Mouse (Mus musculus) gonadal fat pad, adult 2 months (tissue): Measurements from ENCODE around the gene Mtfr1l. TPM values are rescaled to one million over a fixed set of nuclear protein-coding genes. Genes with fewer than 3 reads are reported as not detected.
"Not testable (repeated sequence)": the region's sequence is repeated elsewhere in the genome, so short reads cannot be mapped to it uniquely, and the experiment has no call there.

Source experiments
- DNase-seq: peaks from one replicate; pipeline ENCODE4 v3.0.0-alpha.2; 2012; ENCODE audit warnings: low read depth
- polyA plus RNA-seq: library from polyadenylated mRNA; depleted of rRNA; stranded (reverse); fragments of >200 nt; gene quantifications from 2 replicates; pipeline ENCODE4 v1.2.3, GENCODE M21; 2012

Mtfr1l gene
- polyA plus RNA-seq, 1 experiment = 153 TPM

DNA sequence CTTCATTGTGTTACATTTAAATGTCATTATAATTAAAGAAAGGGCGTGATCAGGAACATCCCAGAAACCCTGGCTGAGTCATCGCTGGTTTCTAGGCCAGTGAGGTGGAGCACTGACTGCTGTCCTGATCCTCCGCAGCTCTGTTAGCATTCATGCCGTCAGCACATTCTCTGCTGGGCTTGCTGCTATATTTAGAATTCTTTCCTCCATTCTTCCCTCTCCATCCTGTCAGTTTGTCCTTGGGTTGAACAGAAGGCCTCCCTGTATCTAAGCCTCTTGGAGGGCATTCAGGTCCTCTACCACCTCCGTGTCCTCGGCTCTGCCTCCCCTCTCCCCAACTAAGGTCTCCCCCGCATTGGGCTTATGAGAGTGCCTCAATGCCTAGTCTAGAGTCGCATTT lies 18.2 kb downstream of the Mtfr1l start:
- DNase-seq = no peak

DNA sequence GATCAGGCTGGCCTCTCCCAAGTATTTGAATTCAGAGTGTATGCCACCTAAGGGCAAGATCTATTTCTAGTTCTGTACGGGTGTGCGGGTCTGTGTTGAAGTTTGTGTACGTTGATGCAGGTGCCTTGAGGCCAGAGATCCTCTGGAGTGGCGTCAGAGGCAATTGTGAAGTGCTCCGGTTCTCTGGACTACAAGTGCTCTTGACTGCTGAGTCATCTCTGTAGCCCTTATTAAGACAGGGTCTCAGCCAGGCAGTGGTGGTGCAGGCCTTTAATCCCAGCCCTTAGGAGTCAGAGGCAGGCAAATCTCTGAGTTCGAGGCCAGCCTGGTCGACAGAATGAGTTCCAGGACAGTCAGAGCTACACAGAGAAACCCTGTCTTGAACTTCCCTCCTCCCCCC lies 19.6 kb downstream of the Mtfr1l start:
- DNase-seq = no peak

DNA sequence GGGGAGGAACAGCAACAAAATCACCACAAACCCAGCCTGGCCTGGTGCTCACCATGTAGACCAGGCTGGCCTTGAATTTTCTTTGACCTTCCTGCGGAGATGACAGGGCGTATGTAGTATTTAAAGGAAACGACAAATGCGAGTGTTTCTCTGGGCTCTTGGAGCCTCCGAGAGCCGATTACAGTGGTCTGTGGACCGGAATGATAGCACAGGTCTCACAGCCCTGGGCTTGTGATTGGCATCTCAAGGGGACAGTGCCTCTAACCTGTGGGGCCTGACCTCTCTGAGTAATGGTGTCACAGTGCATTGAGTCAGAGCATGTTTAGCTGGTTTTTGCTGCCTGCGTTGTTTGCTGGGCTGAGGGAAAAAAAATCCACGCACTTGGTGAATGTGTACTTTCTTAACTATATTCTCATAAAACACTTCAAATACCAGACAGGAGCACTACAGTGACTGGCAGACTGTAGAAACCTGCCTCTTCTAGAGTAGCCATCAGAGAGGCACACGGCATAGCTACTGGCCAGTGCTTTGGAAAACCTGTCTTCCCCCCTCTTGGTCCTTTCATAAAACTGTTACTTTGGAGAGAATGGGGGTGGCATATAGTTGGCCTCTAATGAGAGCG lies 20.8 kb downstream of the Mtfr1l start:
- no peak for DNase-seq

DNA sequence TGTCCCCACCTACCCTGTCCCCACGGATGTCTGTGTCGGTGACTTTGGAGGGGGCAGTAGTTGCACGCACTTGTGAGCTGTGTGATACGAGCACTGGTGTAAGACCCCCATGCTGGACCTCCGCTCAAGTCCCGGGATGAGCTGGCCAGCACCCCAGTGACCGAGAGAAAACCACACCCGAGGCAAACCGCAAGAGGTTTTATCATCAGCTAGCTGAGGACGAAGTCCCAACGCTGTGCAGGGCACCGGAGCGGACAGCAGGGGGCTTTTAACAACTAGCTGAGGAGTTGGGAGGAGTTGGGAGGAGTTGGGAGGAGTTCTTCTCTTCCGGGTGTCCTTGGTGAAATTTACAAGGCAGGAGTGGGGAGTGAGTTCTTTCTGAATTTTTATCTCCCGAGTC lies 22.4 kb downstream of the Mtfr1l start:
- DNase-seq = no peak

DNA sequence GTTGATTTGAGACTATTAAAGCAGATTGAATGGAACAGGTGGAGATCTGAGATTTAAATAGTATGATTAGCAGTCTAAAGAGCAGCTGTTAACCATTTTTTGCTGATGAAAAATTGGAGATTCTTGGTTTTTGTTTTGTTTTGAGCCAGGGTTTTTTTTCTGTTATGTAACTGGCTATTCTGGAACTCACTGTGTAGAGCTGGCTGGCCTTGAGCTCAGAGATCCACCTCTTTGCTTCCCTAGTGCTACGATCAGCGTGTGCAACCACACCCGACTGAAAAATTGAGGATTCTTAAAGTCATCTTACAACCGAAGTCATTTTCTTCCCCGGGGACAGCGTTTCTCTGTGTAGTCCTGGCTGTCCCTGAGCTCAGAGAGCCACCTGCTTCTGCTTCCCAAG lies 23.5 kb downstream of the Mtfr1l start:
- DNase-seq = no peak

DNA sequence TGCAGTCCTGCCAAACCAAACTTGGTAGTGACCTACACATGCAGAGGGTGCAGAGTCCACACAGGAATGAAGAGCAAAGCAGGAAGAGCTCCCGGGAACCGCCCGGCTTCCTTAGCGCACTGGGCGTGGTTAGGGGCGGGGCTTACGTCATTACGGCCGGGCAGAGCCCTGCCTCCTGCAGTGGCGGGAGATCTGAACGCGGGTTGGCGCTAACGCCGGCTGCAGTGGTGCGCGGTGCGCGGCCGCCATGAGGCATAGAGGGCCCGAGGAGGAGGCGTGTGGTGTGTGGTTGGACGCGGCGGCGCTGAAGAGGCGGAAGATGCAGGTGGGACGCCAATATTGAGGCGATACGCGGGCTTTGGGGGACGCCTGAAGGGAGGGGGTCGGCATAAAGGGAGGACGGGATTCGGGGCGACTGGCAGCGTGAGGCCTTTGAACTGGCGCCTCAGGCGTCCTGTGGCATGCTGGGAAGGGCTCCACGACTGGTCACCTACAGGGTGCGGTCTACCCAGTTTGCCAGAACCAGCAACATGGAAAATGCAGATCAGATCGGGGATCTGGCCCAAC lies 24.3 kb downstream of the Mtfr1l start, which contains the start of gene Aunip:
Gene Aunip, plus strand, starts transcription at position 155 of the 567 bp plus-strand sequence.
- DNase-seq = no peak

DNA sequence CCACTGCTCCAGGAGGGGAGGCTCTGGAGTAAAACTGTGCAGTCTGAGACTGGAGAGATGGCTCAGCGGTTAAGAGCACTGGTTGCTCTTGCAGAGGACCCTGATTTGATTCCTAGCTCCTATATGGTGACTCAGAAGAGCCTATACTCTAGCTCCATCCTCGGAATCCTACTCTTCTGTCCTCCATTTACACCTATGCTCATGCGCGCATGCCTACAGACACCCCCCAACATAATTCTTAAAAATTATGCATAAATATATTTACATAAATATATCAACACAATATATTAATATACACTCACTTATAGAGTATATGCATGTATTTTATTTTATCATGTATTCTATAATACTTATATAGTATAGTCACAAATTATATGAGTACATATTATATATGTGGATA lies 24.8 kb downstream of the Mtfr1l start:
- DNase-seq = no peak

DNA sequence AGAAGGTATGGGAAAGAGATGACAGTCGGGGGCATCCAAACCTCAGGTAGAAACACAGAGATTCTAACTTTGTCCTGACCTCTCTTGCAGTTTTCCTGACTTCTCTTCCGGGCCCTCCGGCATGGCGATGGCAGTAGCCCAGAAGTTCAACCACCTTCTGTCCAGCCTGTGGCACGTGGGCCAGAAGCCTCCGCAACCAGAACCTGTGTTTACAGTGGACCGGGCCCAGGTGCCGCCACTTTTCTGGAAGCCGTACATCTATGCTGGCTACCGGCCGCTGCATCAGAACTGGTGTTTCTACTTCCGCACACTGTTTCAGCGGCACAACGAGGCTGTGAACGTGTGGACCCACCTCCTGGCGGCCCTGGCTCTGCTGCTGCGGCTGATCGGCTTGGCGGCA lies 28.5 kb downstream of the Mtfr1l start:
- no peak for DNase-seq

DNA sequence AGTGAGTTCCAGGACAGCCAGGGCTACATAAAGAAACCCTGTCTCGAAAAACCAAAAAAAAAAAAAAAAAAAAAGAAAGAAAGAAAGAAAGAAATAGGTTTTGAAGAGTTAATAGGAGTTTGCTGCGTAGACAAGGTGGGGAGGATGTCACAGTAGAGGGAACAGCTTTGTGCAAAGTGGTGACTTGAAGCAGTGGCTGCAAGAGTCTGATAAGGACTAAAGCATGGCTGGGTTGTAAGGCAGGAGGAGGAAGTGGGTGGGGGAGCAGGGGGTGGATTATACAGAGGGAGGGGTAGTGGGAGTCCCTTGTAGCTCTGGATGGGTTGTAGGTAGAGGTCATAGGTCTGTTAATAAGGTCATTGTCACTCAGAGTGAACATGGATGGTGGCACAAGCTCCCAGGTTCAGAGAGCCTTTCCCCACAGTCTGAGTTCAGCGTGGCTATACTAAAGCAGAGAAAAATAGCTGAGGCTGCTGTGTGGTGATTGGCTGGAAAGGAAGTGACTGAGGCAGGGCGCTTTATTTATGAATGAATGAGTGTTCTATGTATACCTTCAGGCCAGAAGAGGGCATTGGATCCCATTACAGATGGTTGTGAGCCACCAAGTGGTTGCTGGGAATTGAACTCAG lies 29.1 kb downstream of the Mtfr1l start:
- no peak for DNase-seq

DNA sequence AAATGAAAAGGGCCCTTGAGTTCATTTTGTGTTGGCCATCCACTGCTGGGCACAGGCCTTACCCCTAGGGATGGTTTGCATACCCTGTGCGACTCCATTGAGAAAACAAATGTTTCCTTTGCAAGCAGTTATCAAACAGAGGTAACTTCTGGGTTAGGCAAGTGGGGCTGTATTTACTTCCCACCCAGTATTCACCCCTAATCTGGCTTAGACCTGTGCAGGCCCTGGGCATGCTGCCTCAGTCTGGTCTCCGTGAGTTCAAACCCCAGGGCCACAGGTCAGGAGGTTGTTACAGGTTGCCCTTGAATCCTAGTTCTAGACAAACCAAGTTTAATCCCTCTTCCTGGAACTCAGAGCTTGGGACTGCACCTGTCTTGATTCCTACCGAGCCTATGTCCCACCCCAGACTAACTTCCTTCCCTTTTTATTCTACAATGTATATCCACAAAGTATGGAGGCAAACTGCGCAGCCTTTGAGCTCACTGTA lies 29.8 kb downstream of the Mtfr1l start:
- no peak for DNase-seq

DNA sequence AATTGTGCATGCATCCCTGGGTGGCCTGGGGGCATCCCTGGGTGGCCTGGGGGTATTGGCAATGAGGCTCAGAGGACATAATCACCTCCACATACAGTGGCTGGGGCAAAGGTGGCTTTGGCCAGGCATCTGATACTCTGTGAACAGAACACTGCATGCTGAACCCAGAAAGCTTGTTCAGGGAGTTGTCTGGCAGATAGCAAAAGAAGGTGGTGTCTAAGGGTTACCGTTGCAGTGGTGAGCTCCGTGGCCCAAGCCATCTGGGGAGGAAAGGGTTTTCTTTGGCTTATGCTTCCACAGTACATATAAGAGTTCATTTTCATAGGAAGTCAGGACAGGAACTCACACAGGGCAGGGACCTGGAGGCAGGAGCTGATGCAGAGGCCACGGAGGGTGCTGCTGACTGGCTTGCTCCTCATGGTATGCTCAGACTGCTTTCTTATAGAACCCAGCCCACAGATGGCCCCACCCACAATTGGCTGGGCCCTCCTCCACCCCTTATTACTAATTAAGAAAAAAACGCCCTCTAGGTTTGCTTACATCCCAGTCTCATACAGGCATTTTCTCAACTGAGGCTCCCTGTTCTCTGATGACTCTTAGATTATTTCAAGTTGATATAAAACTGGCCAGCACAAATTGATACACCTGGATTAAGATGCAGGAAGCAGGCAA lies 31.4 kb downstream of the Mtfr1l start:
- DNase-seq = no peak

DNA sequence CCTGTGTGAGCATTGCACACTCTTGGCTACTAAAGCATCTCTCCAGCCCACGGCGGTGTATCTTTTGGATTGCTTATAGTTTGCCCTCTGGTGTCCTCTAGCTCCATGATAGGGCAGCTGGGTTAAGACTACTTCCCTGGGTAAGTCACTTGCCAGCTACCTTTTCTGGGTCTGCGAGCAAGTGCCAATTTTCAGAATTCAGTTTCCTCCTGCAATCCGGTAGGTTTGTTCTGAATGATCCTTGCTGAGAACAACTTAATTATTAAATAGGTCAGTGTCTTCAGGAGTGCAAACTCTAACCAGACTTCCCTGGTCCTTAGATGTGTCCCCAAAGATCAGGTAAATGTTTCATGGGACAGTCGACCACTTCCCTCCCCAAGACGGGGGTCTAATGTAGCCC lies 34.1 kb downstream of the Mtfr1l start:
- DNase-seq = no peak

DNA sequence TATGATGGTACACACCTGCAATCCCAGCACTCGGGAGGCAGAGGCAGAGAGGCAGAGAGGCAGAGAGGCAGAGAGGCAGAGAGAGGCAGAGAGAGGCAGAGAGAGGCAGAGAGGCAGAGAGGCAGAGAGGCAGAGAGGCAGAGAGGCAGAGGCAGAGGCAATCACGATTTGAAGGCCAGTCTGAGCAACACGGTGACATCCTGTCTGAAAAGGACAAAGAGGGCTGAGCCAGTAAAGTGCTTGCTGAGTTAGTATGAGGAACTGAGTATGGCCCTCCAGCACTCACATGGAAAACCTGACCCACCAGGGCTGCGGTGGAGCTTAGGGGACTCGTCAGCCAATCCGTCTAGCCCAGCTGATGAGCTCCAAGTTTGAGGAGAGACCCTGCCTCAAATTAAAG lies 36.2 kb downstream of the Mtfr1l start:
- DNase-seq = not testable (repeated sequence)

DNA sequence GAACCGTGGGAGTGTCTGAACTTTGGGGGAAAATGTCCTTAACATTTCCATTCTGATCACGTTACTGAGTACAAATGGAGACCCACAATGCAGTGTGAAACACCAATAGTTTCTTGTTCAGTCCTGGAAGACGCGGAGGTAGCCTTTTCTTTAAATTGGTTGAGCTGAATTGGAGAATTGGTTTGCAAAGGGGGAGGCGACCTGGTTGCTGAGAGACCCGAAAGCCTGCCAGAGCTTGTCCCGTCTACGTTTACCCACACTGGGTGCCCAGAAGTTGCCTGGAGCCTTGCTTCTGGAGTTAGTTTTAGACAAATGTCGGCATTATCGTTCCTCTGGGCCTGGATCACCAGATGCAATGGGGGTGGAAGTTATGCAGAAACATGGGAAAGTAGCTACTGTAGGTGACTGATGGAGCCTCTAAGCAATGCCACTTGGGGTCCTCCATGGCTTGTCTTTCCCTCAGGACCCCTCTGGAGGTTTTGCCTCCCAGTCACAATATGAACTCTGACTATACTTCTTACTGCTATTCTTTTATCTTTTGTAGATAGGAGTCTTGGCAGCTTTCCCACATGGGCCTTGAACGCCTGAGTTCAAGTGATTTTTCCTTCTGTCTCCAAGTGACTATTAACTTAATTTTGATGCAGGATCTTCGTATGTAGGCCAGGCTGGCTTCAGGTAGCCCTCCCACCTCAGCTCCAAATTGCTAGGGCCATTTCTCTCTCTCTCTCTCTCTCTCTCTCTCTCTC lies 37.0 kb downstream of the Mtfr1l start:
- DNase-seq = no peak

DNA sequence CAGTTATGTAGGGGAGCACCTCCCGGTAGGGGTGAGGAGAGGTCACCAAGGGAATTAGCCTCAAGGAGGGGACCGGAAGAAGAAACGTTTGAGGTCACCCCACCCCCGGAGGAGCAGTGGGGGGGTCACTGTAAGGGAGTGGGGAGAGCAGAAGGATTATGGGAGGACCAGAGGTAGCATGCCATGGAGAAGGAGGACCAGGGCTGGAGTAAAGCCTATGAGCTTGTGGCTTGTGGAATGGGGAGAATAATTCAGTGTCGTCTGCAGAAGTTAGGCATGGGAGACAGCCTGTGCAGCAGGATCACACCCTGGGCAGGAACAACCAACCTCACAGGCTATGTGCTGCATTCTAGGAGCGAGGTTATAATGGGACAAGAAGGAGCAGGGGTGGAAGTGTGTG lies 38.0 kb downstream of the Mtfr1l start:
- DNase-seq = no peak

DNA sequence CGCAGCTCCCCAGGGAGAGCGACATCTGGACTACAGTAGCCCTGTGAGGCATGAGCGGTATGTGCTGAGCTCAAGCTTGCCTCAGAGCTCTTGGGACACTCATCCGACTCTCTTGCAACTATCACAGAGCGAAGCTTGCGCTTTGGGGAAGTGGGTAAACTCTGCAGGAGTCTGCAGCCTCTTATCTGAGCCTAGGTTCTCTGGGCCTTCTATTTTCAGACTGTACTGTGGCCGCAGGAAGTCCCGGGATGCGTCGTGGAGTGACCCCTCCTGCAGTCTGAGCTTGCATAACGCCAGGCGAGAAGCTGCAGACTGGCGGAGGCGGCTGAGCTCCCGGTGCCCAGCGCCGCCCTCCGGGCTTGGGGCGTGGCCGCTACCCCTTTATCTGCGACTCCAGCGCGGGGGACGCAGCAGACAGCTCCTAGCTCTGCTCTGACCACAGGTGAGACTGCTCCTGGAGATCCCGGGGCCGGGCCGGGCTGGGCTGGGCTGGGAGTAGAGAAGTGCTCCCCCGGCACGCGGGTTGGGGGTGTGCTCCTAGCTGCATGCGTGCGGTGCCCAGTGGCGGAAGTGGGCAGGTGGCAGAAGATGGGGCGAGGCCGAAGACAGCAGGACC lies 38.5 kb downstream of the Mtfr1l start, which contains the start of gene Paqr7:
Gene Paqr7, plus strand, starts transcription at position 103 of the 616 bp plus-strand sequence.
- DNase-seq = no peak

DNA sequence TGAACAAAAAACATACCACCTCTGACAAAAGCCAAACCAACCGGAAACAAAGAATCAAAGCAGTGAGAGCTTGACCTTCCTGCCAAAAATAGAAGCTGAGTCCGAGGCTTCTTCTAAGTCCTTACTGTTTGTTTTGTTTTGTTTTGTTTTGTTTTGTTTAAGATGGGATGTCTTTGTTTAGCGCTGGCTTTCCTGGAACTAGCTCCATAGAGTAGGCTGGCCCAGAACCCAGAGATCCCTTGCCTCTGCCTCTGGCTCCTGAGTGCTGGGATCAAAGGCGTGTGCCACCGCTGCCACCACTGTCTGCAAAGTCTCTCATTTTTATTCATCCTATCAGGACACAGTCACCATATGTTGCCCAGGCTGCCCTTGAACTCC lies 39.7 kb downstream of the Mtfr1l start:
- DNase-seq = no peak

DNA sequence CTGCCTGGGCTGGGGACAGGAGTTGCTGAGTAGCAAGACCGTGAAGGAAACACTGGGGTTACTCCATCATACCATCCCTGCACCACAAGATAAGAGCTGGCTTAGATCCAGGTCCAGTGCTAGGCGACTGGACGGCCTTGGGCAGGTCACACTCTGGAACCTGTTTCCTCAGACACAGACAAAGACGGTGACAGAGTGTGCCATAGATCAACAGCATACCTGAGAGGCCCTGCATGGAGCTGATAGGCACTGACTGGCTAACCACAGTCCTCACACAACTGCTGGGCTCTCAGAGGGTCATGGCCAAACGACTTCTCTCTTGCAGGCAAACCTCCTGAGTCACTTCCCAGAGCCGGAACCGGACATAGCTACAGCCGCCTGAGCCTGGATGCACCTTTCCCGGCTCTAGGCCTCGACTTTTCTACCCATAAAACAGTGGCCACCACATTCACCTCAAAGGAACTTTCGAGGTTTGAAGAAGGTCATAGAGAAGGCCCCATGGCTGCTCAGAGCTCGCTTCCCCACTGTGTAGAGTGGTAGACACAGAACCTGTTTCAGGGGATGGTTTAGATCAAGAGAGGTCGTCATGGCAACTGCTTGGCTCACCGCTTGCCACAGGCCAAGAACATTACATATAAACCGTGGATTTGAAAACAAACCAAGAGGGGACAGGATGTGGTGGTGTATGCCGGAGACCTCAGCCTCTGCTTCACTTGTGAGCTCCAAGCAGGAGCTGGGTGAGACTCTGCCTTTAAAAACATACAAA lies 40.2 kb downstream of the Mtfr1l start:
- DNase-seq = no peak

DNA sequence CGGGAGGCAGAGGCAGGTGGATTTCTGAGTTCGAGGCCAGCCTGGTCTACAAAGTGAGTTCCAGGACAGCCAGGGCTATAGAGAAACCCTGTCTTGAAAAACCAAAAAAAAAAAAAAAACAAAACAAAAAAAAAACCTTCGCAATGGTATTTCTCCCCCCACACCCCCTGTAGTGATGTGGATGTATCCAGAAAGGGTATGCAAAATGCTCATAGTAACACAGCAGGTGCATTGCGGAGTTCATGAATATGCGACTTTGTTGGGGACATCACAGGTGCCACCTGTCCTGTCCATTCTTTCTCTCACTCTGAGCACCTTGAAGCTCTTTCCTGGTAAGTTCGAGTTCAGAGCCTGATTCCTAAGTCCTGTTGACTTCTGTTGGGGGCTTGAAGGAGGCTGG lies 41.0 kb downstream of the Mtfr1l start:
- DNase-seq = not testable (repeated sequence)

DNA sequence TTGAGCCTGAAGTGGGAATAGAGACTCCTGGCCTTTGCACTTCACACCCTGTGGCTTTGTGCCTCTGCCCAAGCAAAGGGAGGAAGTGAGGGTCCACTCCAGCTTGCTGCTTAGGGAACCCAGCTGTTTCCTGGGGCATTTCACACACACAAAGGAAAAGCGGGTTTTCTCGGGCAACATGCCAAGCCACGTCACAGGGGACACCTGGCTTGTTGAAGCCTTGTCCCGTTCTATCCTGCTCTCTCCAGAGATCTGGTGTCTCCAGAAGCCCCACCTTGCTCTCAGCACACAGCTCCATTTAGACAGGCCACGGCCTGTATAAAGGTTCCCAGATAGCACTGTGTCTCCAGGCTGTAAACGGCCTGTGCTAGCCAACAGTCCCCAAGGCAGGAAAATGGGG lies 43.5 kb downstream of the Mtfr1l start:
- DNase-seq = no peak
